Mouse (Mus musculus) ES-Bruce4 (cell line): ENCODE measurements around the gene Cdkl3.

Source experiments
- CTCF ChIP-seq: IDR thresholded peaks from one replicate; pipeline ENCODE4 v1.8.1; 2011; ENCODE audit warnings: low read depth, low read length
- EP300 ChIP-seq: IDR thresholded peaks from 2 replicates; pipeline ENCODE4 v1.6.1; 2011; ENCODE audit warnings: low read depth, low read length; ENCODE audit not compliant: insufficient read depth
- POLR2A ChIP-seq: IDR thresholded peaks from one replicate; pipeline ENCODE4 v1.8.1; 2011; ENCODE audit warnings: low read length; ENCODE audit not compliant: insufficient read depth

- peak; percentile 29 for TF ChIP-seq CTCF
- no peak for TF ChIP-seq POLR2A
- no peak for TF ChIP-seq EP300
Measured at GRCm38 (mm10) chr11:52129171-52129570, 125.2 kb downstream of the Cdkl3 start.
